Mouse (Mus musculus): ENCODE results near the gene Hes1.

The Hes1 gene

DNA sequence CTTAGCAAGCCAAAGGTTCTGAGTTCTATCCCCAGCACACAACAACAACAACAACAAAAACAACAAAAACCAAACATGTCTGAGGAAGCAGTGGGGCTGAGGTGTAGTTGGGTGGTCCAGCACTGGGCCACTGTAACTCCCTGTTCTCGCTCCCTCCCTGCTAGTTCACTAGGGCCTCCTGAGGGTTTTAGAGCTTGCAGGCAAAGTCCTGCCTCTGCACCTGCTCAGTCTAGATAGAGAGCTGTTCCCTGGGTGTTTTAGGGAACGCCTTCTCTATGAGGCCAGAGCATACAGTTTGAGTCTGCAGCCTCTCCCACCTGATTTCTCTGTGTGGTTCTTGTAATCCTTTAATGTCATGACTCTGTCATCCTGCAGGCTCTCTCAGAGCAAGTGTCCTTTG lies 11.9 kb upstream of the Hes1 start:
- DNase-seq (ENCODE audit: low read depth) = no peak

DNA sequence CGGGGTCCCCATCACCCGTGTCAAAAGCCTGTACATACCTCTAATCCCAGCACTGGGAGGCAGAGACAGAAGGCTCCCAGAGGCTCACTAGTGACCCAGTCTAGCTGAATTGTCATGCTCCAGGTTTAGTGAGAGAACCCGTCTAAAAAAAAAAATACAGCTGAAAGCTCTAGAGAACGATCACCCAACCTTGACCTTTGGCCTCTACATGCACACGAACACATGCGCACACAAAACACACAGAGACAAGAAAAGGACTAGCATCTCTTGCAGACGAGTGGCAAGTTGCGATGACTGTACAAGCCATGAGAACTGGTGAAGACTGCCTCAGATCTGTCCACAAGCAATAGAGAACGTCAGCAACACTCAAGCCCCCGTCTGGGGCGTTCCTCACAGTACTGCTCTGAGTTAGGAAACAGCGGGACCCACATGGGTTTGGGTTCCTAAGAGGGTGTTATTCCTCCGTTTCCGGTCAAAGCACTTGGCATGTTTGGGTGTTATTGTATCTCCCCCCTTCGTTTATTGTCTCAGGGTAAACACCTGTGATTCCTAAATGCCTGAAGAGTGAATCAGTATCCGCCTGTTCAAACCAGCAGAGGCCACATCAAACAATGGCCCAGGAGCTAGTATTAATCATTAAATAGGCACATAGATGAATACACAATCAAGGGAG lies 11.2 kb upstream of the Hes1 start:
- DNase-seq (ENCODE audit: low read depth) = no peak

DNA sequence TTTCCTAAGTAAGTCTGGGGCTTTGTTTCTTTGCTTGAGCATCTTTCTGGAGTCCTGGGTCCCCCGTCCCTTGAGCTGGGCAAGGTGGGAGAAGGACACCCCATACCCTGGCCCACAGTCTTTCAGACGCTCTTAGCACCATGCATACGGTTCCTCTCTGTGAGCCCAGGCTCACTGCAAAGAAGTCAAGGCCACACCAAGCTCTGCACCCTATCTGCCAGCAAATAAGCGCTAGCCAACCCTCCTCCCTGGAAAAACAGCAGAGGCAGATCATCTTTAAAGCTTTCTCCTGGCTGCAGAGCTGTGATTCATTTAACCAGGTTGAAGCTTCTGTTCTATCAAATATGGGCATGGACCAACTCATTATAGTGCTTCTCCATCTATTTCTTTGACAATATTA lies 9.6 kb upstream of the Hes1 start:
- DNase-seq (ENCODE audit: low read depth) = no peak

DNA sequence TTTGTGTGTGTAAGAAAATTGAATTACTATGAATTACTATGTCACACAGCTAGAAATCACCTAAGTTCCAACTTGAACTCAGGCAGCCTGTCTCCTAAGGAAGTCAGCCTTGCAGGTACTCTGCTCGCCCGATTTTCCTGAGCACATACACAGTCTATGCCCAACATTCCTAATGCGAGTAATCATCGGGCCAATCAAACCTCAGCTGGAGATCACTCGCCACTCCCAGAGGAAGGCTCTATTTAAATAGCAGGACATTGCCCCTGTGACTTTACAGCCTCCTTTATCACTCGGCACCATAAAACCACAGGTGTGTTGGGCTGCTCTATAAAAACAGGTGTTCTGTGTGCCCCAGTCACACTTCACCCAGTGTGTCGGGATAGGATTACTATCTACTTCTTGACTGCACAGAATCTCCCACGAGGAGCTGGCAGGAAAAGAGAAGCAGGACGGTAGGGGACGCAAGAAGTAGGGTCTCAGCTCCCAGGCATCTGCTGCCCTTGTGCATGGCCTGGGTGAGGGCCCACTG lies 8.8 kb upstream of the Hes1 start:
- no peak for DNase-seq (ENCODE audit: low read depth)

DNA sequence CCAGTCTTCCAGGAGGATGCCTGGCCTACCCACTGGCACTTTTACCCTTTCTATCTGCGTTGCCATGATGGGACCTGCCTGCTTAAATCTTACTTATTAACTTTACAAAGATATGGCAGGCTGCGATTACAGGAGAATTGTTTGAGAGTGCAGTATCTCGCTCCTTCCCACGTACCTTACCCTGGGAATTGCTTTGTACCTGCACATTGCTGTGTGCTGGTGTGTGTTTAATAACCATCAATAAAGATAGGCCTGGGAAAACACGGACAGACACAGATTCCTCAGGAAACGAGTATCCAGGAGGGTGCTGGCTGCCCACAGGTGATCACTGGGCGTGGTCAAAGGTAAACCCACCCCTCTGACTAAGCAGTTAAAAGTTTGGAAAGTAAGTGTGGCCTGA lies 8.3 kb upstream of the Hes1 start:
- DNase-seq (ENCODE audit: low read depth) = no peak

DNA sequence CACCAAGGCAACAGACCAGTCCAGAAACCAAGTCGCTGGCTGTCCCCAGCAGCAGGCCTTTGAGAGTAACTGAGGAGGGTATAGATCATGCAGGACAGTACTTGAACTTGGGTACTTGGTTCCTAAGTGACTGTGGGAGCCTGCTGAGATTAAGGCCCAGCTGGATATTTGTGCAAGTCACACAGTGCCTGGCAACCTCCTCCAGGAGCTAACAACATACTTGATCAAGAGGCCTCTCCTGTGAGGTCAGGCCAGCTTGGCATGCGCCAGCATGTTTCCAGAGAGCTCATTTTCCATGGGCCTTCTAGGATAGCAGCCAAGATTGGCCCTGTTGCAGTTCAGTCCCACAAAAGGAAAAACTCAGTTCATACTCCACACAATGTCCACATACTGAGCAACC lies 7.3 kb upstream of the Hes1 start:
- no peak for DNase-seq (ENCODE audit: low read depth)

DNA sequence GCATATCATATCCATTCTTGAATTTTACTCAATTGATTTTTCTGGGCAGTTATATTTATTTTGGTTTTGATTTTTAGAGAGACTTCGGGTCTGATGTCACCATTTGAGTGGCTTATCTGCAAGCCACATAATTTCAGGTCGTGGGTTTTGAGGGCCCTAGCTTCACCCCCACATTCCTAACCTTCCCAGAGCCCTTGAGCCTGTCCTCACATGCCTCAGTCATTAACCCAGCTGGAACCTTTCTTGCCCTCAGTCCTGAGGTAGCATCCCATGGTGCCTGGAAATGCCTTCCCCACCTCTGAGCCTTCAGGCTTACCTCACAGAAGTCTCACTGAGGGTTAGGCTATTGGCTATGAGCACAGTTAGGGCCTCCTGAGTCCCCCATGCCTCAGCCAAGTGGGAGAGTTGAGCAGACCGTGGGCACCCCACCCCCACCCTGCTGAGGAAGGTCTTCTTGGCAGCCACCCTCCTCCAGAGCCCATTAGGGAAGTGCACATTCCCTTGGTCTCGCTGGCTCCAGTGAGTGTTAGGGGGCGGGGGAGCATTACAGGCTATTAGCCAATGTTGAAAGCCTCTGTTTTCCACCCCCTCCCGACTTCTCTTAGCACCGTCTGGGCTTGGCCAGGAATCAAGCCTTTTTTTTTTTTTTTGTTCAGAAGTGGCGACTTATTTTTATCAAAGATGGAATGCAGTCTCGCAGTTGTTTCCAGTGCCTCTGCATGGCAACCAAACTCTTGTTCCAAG lies 5.0 kb upstream of the Hes1 start:
- DNase-seq (ENCODE audit: low read depth) = no peak

DNA sequence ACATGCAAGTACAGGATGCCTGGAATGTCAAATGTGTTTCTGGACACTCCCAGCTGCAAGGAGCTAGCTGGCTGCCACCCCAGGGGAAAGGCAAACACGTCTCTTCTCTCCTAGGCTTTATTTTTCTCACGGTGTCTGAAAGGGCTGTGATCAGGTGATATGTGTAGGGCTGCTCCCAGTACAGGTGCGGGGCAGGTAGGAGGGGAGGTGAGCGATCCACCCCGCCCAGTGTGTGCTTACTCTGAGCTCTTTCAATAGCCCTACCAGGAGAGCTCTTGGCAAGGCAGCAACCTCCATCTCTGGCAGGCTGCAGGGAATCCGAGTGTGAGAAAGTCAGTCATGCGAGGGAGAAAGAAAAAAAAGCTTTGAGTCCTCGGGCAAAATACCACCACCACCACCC lies 3.8 kb upstream of the Hes1 start:
- no peak for DNase-seq (ENCODE audit: low read depth)

DNA sequence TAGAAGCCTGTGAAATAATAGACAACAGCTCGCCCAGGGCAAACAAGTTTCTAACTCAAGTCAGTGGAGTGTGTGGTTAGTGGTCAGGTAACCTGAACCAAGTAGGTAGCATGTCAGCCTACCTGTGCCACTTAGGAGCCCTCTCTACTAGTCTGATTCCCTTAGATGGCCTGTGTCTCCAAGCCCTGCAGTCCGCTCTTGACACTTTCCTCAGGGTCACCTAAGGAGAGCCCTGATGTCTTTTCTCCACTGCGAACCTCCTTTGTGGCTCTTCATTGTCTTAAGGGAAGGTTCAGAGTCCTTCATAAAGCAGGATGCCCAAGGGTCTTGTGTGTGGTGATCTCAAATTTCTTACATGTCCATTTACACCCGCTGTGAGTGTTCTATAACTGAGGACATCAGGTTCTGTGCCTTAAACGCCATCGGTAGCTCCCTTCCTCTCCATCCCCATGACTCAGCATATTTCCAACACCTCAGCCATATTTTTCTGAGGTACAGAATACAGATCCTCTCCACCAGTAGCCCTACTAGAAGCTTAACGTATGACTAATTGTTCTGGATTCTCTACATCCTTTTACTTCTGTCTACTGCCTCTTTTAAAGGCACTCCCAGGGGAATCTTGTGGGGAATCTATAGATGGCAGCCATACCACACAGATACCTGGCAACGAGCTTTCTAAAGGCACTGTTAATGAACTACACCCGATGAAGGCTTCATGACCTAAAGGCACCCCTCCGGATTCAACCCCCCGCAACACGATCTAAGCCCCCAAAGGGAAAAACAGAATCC lies 1.7 kb upstream of the Hes1 start:
- peak; percentile 38 for DNase-seq (ENCODE audit: low read depth)

DNA sequence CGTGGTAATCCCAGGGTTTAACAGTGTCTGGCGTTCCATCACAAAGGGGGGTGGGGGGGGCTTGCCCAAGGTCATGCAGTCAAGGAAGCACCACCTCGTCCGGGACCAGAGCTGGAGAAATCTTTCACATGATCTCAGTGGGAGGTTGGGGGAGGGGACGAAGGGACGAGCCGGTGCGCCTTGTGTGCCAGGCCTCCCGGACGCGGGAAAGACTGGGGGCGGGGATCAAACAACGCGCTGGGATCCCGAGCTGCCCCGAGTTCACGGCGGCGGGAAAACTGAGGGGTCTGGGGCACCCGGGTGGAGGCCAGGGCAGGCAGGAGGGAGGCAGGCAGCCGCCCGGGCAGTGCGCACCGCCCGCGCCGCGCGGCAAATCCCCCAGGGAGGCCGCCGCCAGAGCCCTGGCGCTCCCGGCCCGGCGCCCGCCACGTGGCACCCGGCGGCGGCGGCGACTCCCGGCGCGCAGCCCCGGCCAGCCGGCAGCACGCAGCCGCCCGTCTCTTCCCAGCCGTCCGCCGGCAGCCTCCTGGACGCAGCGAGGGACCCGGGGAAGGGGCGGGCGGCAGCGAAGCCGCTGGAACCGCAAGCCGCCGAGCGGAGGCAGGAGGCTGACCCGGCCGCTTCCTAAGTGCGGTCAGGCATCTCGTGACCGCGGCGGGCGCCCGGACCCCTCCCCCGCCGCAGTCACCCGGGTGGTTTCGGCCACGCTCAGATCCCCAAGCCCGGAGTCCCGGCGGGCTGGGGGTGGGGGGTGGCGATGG lies 883 bp upstream of the Hes1 start:
- DNase-seq (ENCODE audit: low read depth) = peak; percentile 64

DNA sequence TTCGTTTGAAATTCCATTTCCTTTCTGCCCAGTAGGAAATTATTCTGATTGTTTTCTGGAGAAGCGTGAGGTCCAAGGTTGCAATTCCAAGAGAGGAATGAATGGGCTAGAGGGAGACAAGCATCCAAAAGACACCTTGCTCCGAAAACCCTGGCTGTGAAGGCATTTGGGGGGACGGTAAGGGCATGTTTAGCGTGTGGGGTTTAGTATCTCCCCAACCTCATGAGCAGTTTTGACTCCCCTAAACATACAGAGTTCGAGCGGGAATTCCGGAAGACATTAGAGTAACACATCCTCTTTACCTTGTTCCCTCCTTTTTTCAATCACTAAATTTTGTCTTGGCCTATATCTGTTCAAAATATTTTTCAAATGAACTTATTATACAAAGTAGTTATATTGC lies 429 bp downstream of the Hes1 start:
- DNase-seq (ENCODE audit: low read depth) = no peak

DNA sequence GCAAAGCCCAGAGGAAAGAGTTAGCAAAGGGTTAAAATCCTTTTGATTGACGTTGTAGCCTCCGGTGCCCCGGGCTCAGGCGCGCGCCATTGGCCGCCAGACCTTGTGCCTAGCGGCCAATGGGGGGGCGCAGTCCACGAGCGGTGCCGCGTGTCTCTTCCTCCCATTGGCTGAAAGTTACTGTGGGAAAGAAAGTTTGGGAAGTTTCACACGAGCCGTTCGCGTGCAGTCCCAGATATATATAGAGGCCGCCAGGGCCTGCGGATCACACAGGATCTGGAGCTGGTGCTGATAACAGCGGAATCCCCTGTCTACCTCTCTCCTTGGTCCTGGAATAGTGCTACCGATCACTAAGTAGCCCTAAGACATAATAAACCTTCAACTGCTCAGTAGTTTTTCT lies 893 bp downstream of the Hes1 start:
- peak; percentile 97 for DNase-seq (ENCODE audit: low read depth)

DNA sequence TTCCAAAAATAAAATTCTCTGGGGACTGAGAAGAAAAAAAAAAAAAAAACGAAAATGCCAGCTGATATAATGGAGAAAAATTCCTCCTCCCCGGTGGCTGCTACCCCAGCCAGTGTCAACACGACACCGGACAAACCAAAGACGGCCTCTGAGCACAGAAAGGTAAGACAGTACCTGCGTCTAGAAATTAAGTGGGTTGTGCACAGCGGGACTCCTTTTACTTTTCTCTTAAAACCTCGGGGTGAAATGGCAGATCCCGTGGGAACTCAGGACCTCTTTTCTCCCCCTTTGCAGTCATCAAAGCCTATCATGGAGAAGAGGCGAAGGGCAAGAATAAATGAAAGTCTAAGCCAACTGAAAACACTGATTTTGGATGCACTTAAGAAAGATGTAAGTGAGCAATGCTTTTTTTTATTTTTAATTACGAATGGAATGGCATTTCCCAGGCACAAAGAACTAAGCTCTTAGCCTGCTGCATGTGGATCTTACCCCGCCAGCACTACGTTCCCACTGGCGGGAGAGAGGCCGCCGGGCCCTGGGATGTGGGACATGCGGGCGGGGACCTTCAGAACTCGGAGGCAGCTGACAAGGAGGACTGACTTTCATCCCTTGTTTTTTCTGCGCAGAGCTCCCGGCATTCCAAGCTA lies 1.5 kb downstream of the Hes1 start:
- DNase-seq (ENCODE audit: low read depth) = peak; percentile 45

DNA sequence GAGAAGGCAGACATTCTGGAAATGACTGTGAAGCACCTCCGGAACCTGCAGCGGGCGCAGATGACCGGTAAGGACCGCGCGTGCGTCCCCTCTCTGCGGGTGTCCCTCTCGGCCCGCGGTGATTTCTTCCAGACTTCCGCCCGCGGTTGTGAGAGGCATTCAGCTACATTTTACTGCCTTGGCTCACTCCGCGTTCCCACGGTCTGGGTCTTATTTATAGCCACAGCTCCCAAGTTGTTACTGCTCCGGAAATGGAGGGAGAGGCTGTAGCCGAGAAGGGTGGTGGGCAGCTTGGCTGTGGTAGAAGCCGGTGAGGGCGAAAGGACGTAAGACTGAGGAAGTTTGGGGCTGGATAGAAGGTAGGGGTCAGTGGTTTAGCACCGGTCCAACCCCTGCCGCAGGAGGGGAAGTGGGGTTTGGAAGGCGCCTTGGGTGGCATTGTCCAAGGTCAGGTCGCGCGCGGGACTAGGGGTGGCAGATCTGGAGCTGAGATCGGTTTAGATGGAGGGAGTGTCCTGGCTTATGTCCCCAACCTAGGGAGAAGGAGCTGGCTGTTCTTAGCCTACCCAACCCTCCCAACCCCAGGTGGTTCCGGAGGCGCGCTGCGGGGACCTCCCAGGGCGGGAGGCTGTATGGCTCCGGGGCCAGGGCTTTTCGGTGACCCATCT lies 2.1 kb downstream of the Hes1 start:
- DNase-seq (ENCODE audit: low read depth) = peak; percentile 71

DNA sequence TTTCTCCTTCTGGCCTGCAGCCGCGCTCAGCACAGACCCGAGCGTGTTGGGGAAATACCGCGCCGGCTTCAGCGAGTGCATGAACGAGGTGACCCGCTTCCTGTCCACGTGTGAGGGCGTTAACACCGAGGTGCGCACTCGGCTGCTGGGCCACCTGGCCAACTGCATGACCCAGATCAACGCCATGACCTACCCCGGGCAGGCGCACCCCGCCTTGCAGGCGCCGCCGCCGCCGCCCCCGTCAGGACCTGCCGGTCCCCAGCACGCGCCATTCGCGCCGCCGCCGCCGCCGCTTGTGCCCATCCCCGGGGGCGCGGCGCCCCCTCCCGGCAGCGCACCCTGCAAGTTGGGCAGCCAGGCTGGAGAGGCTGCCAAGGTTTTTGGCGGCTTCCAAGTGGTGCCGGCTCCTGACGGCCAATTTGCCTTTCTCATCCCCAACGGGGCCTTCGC lies 2.7 kb downstream of the Hes1 start:
- DNase-seq (ENCODE audit: low read depth) = peak; percentile 79

DNA sequence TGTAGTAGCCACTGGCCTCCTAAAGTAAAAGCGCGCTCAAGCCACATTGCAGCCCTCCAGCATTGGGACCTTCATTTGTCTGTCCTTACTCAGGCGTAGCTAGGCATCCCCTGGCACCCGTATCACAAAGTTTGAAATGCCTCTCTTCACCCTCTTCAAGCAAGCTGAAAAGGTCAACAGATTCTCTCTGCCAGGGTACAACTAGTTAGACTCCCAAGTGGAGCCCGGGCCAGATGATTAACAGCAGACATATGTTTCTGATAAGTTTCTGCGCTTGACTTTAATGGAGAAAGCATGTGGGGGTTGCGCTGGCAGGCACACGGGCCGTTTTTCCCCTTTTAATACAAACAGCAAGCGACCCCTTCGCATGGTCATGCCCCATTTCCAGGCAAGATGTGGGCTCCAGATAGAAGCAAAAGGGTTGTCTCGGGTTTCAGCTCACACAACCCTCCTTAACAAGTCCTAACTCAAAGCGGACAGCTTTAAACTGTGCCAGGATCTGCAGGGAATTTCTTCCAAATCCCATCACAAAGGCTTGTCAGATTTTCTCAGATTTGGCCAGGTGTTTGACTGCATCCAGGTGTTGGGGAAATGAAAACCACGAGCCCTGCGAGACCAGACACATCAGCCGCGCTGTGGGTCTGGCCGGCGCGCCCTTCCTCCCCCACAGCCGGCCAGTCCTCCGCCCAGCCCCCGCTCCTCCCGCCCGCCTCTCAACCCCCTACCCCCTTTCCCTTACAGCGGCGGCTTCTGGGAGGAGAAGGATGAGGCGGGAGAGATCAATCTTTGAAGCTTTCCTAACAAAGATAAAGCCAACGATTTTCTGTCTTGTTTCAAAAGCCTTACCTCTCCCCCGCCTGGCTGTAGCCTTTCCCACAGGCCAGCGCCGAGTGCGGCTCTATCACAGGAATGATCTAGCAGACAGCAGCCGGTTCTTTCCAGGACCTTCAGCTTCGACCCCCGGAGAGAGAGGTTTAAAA lies 4.1 kb downstream of the Hes1 start:
- DNase-seq (ENCODE audit: low read depth) = peak; percentile 56

DNA sequence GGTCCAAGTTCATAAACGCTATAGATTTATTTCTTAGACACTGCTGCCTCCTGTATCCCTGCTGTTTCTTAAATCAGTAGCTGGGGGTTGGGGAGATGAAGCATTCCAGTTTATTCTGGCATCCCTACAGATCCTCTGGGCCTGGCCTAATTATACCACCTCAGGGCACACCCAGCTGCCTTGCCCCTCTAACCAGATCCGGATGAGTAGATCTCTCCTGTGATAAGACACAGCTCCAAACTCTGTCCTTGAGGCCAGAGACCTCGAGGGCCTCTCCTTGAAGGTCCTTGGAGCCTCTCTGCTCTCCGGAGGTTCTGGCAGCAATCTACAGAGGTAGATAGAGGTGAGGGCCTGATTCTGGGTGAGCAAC lies 5.4 kb downstream of the Hes1 start:
- DNase-seq (ENCODE audit: low read depth) = peak; percentile 73

DNA sequence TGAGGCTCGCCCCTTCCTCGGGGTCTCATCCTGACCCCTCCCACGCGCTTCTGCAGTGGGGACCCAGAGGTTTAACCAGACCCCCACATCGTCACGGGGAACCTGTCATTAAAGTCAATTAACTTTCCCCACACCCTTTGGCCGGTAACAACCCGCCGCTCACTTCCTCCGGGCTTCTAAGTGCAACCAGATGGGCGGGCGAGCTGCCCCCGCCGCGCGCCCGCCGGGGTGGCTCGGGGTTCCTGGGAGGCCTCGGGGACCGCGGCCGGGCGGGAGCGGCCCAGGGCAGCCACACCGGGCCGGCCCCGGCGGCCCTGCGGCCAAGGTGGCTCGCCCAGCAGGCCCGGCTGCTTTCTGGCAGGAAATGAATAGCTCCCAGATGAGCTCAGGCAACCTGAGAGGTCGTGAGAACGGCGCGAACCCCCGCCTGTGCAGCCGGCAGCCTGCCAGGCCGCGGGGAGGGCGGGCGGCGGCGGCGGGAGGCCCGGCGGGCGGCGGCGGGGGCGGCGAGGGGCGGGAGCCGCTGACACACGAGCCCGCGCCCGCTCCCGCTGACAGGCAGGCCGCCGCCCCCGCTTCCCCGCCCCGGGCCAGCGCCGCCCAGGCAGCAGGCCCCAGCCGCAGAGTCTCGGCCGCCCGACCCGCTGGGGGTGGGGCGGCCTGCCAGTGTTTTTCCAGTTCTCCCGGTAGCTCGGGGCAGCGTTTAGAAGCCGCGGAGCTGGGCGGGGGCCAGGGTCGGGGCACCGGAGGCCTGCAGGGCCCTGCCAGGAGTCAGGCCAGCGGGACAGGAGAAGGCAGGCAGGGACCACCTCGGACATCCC lies 6.0 kb downstream of the Hes1 start:
- peak; percentile 73 for DNase-seq (ENCODE audit: low read depth)

DNA sequence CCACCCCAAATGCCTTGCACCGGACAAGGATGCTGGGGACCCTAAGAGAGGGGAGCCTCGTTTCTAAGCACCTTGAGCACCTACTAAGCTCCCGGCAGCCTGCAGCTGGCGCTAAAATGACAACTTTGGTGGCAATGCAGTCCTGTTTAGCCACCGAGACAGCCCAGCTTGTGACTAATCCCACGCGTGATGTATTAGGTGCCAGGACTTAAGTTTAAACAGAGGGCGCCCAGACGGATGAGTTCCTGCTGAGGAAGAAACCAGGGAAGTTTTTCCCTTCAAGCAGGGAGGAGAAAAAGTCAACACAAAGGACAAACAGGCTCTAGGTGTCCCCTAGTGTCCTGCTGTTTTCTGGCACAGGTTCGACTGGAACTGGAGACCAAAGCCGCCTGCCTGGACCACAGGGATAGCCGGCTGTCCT lies 6.6 kb downstream of the Hes1 start:
- DNase-seq (ENCODE audit: low read depth) = peak; percentile 77
